Mouse (Mus musculus) forebrain, embryonic 10.5 days (tissue): Measurements from ENCODE around the gene Tmem108. TPM values are rescaled to one million over a fixed set of nuclear protein-coding genes. Genes with fewer than 3 reads are reported as not detected.

Source experiments
- DNase-seq: peaks from one replicate; pipeline ENCODE4 v3.0.0-alpha.2; 2017; ENCODE audit warnings: low spot score; ENCODE audit errors: extremely low spot score
- H3K27ac ChIP-seq: fragments of 300-500 bp; sonication (generic); 2 replicates; pipeline ENCODE4 v1.5.1; 2016; ENCODE audit warnings: mild to moderate bottlenecking
- H3K27me3 ChIP-seq: fragments of 300-500 bp; sonication (generic); 2 replicates; pipeline ENCODE4 v1.6.1; 2016; ENCODE audit warnings: mild to moderate bottlenecking; ENCODE audit not compliant: poor library complexity, severe bottlenecking
- H3K36me3 ChIP-seq: fragments of 300-500 bp; sonication (generic); replicated peaks from 2 replicates; pipeline ENCODE4 v1.6.1; 2016; ENCODE audit warnings: mild to moderate bottlenecking, moderate library complexity
- H3K4me1 ChIP-seq: fragments of 300-500 bp; sonication (generic); 2 replicates; pipeline ENCODE4 v1.6.1; 2016
- H3K4me3 ChIP-seq: fragments of 300-500 bp; sonication (generic); 2 replicates; pipeline ENCODE4 v1.5.1; 2016; ENCODE audit warnings: mild to moderate bottlenecking, moderate library complexity
- H3K9me3 ChIP-seq: fragments of 300-500 bp; sonication (generic); 2 replicates; pipeline ENCODE4 v1.6.1; 2016; ENCODE audit warnings: mild to moderate bottlenecking, moderate library complexity
- WGBS: fragments of 180-500 bp; shearing (Covaris S2); methylation state at CpG from one replicate; pipeline ENCODE4 v1.1.7; 2016; 5-methylcytosine and 5-hydroxymethylcytosine counted together
- polyA plus RNA-seq: library from polyadenylated mRNA; unstranded; fragments of >200 nt; fragmentation: Nextera tagmentation; extraction: Ambion mirVana; gene quantifications from 2 replicates; pipeline ENCODE4 v1.2.1, GENCODE M21; 2016

Gene Tmem108
- polyA plus RNA-seq, 1 experiment from 2014 or later = 16.7 TPM

- no peaks in the 10 kb centered on the region for H3K27me3 ChIP-seq
- H3K36me3 ChIP-seq = no peaks in the 10 kb centered on the region
- H3K4me1 ChIP-seq = 0 out of 2 replicates have a peak, but pooled peaks cover 3% of the 10 kb centered on the region
- no peak overlapping the region for H3K4me3 ChIP-seq
- WGBS = 94% methylated on average over 4 of the region's 4 CpGs
- no peaks in the 10 kb centered on the region; the same call in 1 of the 2 replicates for H3K9me3 ChIP-seq
- DNase-seq = no peak
- H3K27ac ChIP-seq = no peak overlapping the region
Observed at GRCm38 (mm10) chr9:103584865-103585264, 176.8 kb downstream of the Tmem108 start.

- 0 out of 2 replicates have a peak, but pooled peaks cover 3% of the 10 kb centered on the region for H3K4me1 ChIP-seq
- DNase-seq = no peak
- H3K36me3 ChIP-seq = no peaks in the 10 kb centered on the region
- no peak overlapping the region for H3K4me3 ChIP-seq
- H3K9me3 ChIP-seq = no peaks in the 10 kb centered on the region; the same call in 1 of the 2 replicates
- no peak overlapping the region for H3K27ac ChIP-seq
- 92% methylated on average over 10 of the region's 10 CpGs for WGBS
- no peaks in the 10 kb centered on the region for H3K27me3 ChIP-seq
Observed at GRCm38 (mm10) chr9:103582249-103582961, 179.2 kb downstream of the Tmem108 start.

DNA sequence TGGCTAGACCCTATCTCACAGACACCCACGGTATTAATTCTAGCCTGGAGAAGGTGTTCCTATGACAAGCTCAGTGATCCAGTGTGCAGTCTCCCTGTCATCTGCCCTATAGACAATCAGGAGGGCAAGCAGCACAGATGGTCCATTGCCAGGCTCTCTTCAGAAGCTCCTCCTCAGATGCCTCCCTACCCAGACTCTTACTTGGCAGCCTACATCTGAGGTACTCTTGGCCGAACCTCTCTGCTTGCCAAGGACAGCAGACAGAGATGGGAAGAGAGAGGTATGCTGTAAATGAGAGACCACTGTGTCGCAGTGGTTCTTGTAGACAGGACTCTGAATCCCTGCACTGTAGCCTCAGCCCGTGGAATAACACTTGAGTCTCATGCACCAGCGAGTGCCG, 181.0 kb downstream of the Tmem108 start:
- Histone ChIP-seq H3K9me3 (no peaks in the 10 kb centered on the region), H3K36me3 (no peaks in the 10 kb centered on the region), H3K27ac (no peak overlapping the region), H3K4me3 (no peak overlapping the region), H3K4me1 (peaks cover 5% of the 10 kb centered on the region), H3K27me3 (peaks cover 4% of the 10 kb centered on the region)
- WGBS = 94% methylated on average over 6 of the region's 6 CpGs
- no peak for DNase-seq

DNA sequence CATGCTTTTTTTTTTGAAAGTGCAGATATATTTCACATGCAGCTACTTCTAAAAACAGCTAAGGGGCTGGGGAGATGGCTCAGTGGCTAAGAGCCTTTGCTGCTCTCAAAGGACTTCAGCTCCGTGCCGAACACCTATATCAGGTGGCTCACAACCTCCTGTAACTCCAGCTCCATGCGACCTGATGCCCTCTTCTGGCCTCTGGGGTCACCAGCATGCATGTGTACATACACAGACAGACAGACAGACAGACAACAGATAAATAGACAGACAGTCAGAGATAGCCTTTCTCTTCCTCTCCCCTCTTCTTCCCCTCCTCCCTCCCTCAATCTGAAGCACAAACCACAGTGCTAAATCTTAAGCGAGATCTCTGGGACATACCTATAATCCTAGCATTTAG, 181.5 kb downstream of the Tmem108 start:
- no peak overlapping the region for H3K4me3 ChIP-seq
- WGBS = 96% methylated on average over 4 of the region's 4 CpGs
- no peaks in the 10 kb centered on the region for H3K36me3 ChIP-seq
- H3K27me3 ChIP-seq = peaks cover 9% of the 10 kb centered on the region
- H3K4me1 ChIP-seq = peaks cover 10% of the 10 kb centered on the region
- H3K9me3 ChIP-seq = no peaks in the 10 kb centered on the region
- no peak for DNase-seq
- no peak overlapping the region for H3K27ac ChIP-seq

- Histone ChIP-seq H3K36me3 (no peaks in the 10 kb centered on the region), H3K27me3 (peaks cover 11% of the 10 kb centered on the region), H3K4me3 (no peak overlapping the region), H3K9me3 (no peaks in the 10 kb centered on the region), H3K27ac (no peak overlapping the region), H3K4me1 (peaks cover 13% of the 10 kb centered on the region)
- 90% methylated on average over 9 of the region's 9 CpGs for WGBS
- no peak for DNase-seq
Observed at GRCm38 (mm10) chr9:103579411-103580026, 182.1 kb downstream of the Tmem108 start.

DNA sequence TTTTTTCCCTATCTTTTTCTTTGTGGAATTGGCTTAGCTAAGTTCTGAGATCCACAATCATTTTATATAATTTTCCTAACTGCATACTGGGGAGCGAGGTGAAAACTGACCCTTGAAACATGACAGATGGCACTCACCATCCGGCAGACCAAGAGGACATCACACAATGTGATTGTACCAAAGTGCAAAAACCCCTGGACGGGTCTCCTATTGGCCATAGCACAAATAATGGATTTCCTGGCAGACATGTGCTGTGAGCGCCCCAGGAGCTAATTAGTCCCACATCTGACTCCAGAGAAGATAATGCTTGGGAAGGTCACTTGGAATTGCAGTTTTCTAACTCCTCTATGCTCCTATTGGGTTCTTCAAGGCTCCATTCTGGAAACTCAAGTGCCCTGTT, 183.9 kb downstream of the Tmem108 start:
- H3K4me1 ChIP-seq = peaks cover 28% of the 10 kb centered on the region
- H3K27ac ChIP-seq = no peak overlapping the region
- H3K4me3 ChIP-seq = no peak overlapping the region
- no peaks in the 10 kb centered on the region for H3K36me3 ChIP-seq
- H3K9me3 ChIP-seq = no peaks in the 10 kb centered on the region
- WGBS = 75% methylated on average over 4 of the region's 4 CpGs
- H3K27me3 ChIP-seq = peaks cover 18% of the 10 kb centered on the region
- DNase-seq = no peak

- H3K4me1 ChIP-seq = peaks cover 28% of the 10 kb centered on the region
- peaks cover 18% of the 10 kb centered on the region for H3K27me3 ChIP-seq
- no peak overlapping the region for H3K27ac ChIP-seq
- no peaks in the 10 kb centered on the region for H3K9me3 ChIP-seq
- no peak overlapping the region for H3K4me3 ChIP-seq
- 89% methylated on average over 5 of the region's 5 CpGs for WGBS
- no peak for DNase-seq
- H3K36me3 ChIP-seq = no peaks in the 10 kb centered on the region
Observed at GRCm38 (mm10) chr9:103577181-103577580, 184.5 kb downstream of the Tmem108 start.

DNA sequence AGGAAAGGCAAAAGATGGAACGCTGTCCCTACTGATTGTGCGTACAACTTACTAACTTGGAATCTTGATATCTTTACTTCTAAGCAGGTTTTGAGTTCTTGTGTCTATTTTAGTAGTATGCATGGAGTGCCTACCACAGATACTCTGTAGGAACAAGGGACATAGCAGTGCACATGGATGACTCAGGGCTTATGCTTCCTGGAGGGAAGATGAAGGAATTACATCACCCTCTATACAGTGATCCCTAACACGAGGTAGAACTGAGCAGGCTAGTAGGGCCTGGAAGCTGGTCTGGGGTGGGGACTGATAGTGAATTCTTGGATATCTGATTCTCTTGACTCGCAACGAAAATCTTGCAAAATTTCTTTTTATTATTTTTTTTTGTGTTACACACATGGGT, 185.7 kb downstream of the Tmem108 start:
- H3K4me1 ChIP-seq = peaks cover 31% of the 10 kb centered on the region
- H3K27ac ChIP-seq = no peak overlapping the region
- peaks cover 31% of the 10 kb centered on the region for H3K27me3 ChIP-seq
- no peaks in the 10 kb centered on the region for H3K36me3 ChIP-seq
- DNase-seq = no peak
- no peak overlapping the region for H3K4me3 ChIP-seq
- H3K9me3 ChIP-seq = no peaks in the 10 kb centered on the region
- 90% methylated on average over 5 of the region's 5 CpGs for WGBS

DNA sequence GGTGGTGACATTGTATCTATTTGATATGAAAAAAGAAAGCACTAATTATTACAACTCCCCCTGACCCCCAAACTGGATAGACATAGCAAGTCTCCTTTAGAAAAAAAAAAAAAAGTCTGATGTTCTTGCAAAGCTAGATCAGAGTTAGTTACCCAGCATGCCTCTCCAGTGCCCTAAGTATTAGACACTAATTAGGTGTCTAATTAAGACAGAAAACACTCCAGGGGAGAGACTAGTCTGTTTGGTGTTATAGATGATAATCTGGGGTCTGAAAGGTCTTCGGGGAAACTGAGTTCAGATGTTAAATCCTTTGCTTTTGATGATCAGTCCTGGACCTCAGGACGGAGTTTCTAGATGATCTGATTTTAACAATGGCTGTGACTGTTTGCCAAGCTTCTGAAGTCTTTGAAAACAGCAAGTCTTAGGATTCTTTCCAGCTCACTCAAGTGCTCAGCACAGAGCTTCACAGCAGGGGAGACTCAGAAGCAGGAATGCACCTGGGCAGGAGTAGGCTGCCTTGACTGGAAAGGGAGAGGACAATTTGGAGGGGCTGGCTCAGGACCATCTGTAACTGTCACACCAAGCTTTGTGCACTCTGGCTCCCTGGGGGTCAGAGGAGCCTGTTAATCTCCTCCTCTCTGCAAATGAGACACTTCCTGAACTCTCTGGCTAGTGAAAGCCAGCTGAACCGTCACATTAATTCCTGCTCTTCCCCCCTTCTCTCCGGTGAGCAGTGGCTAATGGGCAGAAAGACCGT, 187.5 kb downstream of the Tmem108 start:
- no peaks in the 10 kb centered on the region for H3K36me3 ChIP-seq
- H3K4me1 ChIP-seq = peaks cover 46% of the 10 kb centered on the region
- no peak overlapping the region for H3K27ac ChIP-seq
- 1% methylated on average over 5 of the region's 5 CpGs for WGBS
- peaks cover 31% of the 10 kb centered on the region for H3K27me3 ChIP-seq
- H3K4me3 ChIP-seq = no peak overlapping the region
- no peaks in the 10 kb centered on the region for H3K9me3 ChIP-seq
- peak; percentile 51 for DNase-seq

DNA sequence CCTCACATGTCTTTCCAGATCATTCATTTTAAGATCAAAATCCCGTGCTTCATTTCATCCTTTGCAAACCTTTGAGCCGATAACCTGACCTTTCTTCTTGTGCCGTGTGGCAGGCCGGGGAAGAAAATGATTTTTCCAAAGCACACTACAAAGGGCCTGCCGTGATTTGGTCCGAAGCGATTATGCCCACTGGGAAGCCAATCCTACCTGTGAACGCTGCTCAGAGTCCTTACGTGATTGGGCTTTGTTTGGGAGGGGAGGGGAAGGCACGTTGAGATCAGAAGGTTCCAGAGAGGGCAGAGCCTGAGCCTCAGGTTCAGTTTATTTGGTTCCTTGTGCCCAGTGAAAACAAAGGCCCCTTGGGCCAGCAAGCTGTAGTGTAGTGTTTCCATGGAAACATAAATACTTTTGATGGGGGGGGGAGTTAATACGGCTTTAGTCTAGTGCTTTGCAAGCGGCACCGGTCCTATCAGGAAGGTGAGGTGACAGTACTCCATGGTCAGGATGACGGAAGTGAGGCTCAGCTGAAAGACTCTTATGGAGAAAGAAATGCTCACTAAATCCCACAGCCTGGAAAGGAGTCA, 191.4 kb downstream of the Tmem108 start:
- peak overlapping the region; percentile 59; the same call in 1 of the 2 replicates for H3K27ac ChIP-seq
- H3K4me3 ChIP-seq = no peak overlapping the region
- H3K9me3 ChIP-seq = no peaks in the 10 kb centered on the region
- no peaks in the 10 kb centered on the region for H3K36me3 ChIP-seq
- peaks cover 25% of the 10 kb centered on the region for H3K27me3 ChIP-seq
- H3K4me1 ChIP-seq = peaks cover 44% of the 10 kb centered on the region
- DNase-seq = no peak
- WGBS = 72% methylated on average over 14 of the region's 14 CpGs

GRCm38 (mm10) chr9:103568983-103569382, 192.7 kb downstream of the Tmem108 start:
- no peak for DNase-seq
- Histone ChIP-seq H3K4me3 (no peak overlapping the region), H3K9me3 (no peaks in the 10 kb centered on the region), H3K4me1 (peaks cover 39% of the 10 kb centered on the region), H3K27ac (no peak overlapping the region), H3K36me3 (no peaks in the 10 kb centered on the region), H3K27me3 (peaks cover 25% of the 10 kb centered on the region)
- 91% methylated on average over 9 of the region's 9 CpGs for WGBS

- Histone ChIP-seq H3K4me3 (no peak overlapping the region), H3K9me3 (peaks cover 5% of the 10 kb centered on the region; the same call in 1 of the 2 replicates), H3K27me3 (peaks cover 5% of the 10 kb centered on the region; the same call in 1 of the 2 replicates), H3K4me1 (peaks cover 28% of the 10 kb centered on the region), H3K27ac (no peak overlapping the region), H3K36me3 (no peaks in the 10 kb centered on the region)
- 89% methylated on average over 9 of the region's 9 CpGs for WGBS
- DNase-seq = no peak
Observed at GRCm38 (mm10) chr9:103565186-103565585, 196.5 kb downstream of the Tmem108 start.
